Mouse (Mus musculus) spleen, postnatal 10 days (tissue): ENCODE measurements around the gene Mpp3.
"Not testable (repeated sequence)": the region's sequence is repeated elsewhere in the genome, so short reads cannot be mapped to it uniquely, and the experiment has no call there.

Experiments
- DNase-seq, 2 experiments: peaks; one replicate each; pipeline ENCODE4 v3.0.0; 2021 to 2022; ENCODE audit warnings: low spot score in 2 of 2

Gene Mpp3

DNA sequence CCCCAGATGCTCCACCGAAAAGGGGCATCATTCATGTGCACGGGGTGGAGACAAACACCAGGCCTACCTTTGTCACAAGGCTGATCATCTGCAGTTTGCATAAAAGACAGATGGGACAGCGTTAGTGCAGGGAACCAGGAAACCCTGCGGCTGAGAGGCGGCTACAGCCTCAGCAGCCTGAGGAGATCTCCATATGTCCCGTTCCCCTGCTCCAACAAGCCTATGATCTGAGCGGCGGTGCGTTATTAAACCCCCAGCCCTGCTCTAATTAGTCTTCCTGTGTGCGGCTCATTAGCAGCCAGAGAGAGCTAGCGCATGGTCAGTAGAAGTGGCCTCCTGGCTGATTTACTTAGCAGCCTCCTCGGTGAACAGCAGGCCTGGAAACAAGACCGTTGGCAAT is 18.1 kb downstream of the Mpp3 start:
- no peak for DNase-seq

DNA sequence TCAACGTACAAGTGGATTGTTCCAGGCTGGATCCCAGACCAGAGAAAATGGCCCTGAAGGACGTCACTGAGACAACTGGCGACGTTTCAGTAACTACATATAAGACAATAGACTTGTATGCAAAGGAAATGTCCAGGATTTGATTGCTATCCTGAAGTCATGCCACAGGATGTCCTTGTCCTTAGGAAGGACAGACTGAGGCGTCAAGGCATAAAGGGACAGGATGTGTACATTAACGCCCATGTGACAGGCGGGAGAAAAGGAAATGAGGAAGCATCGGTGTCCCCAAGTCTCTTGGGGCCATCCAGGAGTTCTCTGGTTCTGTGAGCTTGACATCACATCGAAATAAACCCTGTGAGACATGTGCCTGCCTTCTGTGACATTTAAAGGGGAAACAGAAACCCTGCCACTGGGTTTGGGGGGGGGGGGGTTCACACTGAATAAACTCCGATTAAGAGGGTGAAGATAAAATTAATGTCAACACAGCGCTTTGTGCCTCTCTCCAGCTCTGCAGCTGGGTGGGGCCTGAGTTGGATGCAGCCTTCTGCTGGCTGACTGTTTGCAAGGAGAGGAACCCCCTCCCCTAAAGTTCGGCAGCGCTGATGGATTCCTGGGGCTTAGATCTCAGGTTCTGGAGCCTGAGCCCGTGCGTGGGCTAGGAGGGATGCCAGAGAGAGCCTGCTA is 19.2 kb downstream of the Mpp3 start:
- no peak for DNase-seq

DNA sequence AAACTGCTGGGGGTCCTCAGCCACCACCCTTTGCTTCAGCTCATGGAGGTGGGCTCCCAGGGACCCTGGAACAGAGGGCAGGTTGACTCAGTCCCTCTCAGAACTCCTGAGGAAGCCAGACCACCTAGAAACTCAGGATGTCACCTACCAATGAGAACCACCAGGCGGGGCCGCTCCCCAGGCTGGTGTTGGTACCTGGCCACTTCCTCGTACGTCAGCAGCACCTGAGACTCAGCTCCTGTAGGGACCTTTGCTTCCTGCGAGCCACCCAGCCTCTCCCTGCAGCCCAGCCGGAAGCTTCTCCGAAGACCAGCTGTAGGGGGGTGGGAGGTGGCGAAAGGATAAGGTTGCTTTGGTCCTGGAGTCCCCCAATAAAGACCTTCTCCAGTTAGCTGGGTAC is 19.9 kb downstream of the Mpp3 start:
- no peak for DNase-seq

DNA sequence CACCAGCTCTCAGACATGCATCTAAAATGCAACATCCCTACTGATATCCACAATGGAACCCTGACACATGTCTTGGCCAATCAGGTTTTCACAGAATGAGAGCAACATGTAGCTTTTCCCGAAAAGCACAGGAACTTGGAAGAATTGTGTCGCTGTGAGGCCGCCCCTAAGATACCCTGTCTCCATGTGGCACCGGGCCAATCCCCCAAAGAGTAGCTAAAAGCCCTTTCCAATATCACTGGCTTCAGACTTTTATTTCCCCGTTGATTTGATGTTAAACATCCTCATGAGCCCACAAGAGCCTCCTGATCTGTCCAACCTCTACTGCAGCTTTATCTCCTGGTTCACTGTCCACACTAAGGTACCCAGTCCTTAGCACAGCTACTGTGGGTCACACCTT is 21.6 kb downstream of the Mpp3 start:
- no peak for DNase-seq

GRCm38 (mm10) chr11:102006271-102006670 is 22.0 kb downstream of the Mpp3 start:
- DNase-seq = no peak

- DNase-seq = peak in 1 of 2 experiments; percentile 34
Measured at GRCm38 (mm10) chr11:102004251-102004650, 24.0 kb downstream of the Mpp3 start.

DNA sequence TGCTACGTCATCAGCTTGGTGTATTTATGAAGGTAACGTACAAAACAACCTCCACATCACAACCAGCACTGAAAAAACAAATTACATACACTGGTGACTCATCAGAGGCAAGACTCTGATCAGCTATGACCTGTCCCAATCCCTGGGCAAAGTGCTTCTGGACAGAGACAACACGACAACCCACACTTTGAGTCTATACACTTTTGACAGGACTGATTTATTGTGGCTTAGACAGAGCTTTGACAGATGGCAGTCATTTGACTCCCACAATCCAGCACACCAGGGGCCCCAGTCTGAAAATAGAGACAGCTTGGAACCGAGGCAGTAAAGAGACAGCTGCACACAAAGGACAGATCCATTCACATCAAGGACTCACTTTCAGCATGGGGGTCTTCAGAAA is 28.8 kb downstream of the Mpp3 start:
- DNase-seq = no peak

- no peak for DNase-seq
Measured at GRCm38 (mm10) chr11:101998258-101998657, 30.0 kb downstream of the Mpp3 start.

DNA sequence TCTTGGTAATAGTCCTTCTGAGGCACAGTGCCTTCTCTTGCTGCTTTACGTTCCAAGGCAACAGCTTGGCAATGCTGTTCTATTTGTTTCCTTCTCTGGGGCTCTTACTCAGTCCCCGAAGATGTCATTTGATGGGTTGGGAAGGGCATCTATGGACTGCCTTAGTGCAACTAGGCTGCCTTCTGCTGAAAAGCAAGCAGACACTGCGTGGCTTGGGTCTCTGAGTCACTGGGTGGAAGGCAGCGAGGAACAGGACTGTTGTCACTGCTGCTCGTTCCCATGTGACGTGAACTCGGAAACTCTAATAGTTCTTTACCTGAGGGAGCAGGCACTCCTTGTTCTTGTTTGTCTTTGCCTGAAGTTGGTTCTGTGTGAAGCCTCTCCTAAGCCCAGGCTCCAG is 32.3 kb downstream of the Mpp3 start:
- no peak for DNase-seq

DNA sequence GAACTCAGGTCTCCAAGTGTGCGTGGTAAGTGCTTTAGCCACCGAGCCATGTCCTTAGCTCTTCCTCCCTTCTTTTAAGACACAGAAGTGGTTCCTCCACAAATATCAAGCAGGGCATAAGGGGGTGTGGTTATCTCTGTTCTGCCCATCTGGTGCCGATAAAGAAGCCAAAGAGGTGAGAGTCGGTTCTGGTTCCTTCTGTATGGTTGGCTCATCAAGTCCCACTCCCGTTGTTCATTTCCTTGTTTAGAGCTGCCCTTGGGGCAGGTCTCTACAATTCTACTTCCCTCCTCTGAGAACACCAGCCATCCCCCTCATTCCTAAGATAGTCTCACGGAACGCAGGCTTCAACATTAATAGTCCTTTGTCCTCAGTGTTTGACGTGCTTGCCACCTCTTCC is 34.2 kb downstream of the Mpp3 start:
- DNase-seq = peak; percentile 18 to 48

GRCm38 (mm10) chr11:101992411-101992810 is 35.9 kb downstream of the Mpp3 start:
- no peak for DNase-seq

DNA sequence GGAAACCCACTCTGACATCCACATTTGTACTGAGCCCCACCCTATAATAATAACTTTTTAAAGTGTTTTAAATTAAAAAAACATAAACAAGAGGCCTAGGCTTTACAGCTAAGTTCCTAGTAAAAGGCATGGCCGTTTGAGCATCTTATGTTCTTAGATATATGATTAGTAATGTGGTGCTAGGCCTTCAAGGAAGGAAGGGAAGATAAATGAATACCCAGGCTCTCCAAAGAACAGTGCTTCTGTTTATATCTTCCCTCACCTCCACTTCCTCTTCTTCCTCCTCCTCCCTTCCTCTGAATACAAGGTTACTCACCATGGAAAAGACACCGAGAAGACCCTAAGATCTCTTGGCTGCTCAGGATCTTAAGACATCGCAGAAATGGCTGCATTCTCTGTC is 36.4 kb downstream of the Mpp3 start:
- DNase-seq = no peak

- no peak for DNase-seq
Measured at GRCm38 (mm10) chr11:101990244-101990643, 38.0 kb downstream of the Mpp3 start.

DNA sequence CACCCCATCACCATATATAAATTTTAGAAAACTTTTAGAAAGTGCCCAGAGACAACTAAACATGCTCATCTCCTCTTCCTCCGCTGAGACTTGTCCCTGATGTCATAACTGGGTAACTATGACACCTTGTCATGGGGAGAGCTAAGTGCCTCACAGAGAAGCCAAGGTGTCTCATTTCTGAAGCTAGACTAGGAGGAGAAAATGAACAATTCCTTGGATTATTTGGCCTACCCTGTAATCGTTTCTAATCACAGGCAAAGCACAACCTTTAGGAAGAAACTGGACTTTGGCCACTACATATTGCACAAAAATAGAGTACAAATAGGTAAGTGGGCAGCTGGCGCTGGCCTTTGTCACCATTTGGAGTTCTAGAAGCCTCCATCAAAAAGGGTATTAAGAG is 41.3 kb downstream of the Mpp3 start, which contains the start of gene Dusp3:
Dusp3 (minus strand) TSS at position 101 of the 400 bp plus-strand sequence.
- no peak for DNase-seq

- peak; percentile 59 to 80 for DNase-seq
Measured at GRCm38 (mm10) chr11:101985990-101986389, 42.3 kb downstream of the Mpp3 start.

DNA sequence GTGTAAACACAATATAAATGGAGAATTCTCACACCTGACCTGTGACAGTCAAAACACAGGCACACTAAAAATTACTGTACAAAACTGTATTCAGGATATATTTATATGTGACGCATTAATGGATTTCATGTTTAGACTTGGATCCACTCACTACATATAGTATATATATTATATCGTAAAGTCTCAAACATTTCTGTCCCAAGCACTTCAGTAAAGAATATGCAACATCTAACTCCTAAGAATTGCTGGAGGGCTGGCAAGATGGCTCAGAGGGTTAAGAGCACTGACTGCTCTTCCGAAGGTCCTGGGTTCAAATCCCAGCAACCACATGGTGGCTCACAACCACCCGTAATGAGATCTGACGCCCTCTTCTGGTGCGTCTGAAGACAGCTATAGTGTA is 42.8 kb downstream of the Mpp3 start:
- not testable (repeated sequence) for DNase-seq

DNA sequence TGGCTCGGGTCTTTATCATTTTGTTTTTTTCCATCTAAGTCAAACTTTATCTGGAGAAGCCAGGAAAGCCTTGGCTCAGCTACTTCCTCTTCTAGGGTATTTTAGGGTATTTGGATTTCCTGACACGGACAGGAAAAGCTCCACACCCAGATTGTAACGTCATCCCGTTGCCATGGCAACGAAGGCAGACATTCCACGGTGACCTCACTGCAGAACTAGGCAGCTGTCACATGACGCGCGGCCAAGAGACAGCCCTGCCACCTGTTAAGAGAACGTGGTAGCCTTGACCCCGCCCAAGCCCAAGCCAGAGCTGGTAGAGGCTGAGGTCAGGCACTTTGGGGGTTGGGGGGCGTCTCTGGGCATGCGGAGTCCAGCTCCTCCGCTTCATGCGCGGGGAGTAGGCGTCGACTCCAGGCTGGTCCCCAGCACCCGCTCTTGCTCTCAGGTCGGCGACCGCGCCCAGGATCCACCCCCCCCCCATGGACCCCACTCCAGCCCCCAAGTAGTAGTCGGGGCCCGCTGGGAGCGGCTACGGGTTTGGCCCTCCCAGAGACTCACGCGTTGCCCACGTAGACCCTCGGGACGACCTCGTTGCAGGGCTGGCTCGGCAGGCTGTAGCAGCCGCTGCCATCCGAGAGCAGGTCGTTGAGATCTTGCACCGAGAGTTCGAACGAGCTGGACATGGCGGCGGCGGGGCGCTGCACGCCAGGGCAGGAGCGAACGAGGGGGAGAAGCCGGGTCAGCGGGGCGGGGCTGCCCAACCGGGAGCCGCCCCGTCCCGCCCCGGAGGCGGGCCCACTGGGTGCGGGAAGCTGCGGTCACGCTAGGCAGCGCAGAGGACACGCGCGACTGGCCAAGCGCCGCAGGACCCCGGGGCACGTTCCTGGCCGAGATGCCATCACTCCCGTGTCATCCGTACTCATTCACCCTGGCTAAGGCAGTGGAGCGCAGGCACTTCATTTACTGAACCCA is 43.9 kb downstream of the Mpp3 start, which contains the start of gene Cfap97d1:
Cfap97d1 (plus strand) TSS at position 226 of the 972 bp plus-strand sequence.
- peak; percentile 43 to 75 for DNase-seq

- DNase-seq = no peak
Measured at GRCm38 (mm10) chr11:101983431-101983921, 44.8 kb downstream of the Mpp3 start.

GRCm38 (mm10) chr11:101982981-101983411 is 45.3 kb downstream of the Mpp3 start:
- DNase-seq = no peak

DNA sequence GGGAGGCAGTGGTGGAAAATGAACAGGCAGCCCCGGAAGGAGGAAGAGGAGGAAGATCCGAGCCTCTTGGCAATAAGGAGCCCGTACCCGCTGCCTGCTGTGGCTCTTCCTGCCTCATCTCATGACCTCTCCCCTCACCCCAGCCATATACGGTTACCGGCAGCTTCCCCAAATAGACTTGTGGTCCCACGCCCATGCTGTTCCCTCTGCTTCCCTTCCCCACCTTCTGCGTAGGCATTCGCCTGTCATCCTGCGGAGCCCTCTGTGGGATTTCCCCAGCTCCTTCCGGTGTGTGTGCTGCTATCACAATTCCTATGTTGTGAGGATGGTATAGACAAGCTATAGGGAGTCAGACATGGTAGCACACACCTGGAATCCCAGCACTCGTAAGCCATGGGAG is 46.4 kb downstream of the Mpp3 start:
- no peak for DNase-seq

DNA sequence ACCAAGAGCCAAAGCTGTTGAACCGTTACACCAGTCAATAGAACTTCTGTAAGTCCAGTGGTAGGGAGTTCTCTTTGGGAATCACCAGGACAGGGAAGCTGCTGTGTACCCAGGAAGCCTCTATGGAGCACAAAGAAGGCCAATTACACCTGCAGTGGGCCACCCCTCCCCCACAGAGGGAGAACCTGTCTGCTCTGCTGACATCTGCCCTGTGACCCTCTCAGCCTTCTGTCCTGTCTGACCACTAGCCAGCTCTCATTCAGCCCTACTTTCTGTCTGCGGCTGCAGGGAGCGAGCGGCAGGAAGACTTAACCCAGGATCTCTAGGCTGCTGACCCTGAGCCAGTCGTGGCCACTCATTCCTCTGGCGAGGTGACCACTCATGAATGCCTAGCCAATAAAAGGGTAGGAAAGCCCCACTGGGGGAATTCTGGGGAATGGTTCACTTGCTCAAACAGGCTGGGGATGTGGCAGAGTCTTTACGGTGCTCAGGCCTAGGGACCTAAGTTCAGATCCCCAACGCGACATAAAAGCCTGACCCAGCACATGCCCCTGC is 47.6 kb downstream of the Mpp3 start:
- no peak for DNase-seq

DNA sequence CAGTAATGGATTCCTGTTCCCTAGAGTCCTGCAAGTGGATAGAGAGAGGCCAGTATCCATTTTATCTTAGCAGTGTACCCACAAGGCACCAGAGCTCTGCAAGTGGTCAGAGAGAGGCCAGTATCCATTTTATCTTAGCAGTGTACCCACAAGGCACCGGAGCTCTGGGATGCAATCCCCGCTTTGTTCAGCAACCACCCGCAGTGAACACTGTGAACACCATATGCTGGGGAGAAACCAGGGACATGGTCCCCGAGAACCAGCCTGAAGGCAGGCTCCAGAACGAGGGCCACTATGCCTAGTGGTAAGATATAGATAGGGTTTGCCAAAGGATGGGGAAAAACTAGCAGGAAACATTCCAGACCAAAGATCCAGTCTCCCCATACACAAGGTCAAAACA is 49.1 kb downstream of the Mpp3 start:
- DNase-seq = no peak
